Mouse (Mus musculus): ENCODE measurements around the gene Lrrc71. TPM values are rescaled to one million over a fixed set of nuclear protein-coding genes. Genes with fewer than 3 reads are reported as not detected.

Lrrc71 gene
- polyA plus RNA-seq, 1 experiment from 2014 or later: 0.32 TPM

- Histone ChIP-seq H3K27me3 (ENCODE audit: control insufficient read depth, insufficient read depth, low read length) (peaks cover 29% of the 10 kb centered on the region), H3K36me3 (ENCODE audit: control insufficient read depth, insufficient read depth, low read length) (no peaks in the 10 kb centered on the region), H3K4me3 (ENCODE audit: control insufficient read depth in 1 of 2, insufficient read depth in 1 of 2, low read depth in 1 of 2, low read length in 2 of 2) (no peak overlapping the region), H3K9ac (ENCODE audit: low read length) (no peak overlapping the region), H3K4me2 (ENCODE audit: low read length) (no peak overlapping the region), H3K9me3 (ENCODE audit: control insufficient read depth, low read length) (no peaks in the 10 kb centered on the region), H3K4me1 (ENCODE audit: control insufficient read depth in 2 of 2, insufficient read depth in 2 of 2, low read length in 2 of 2) (peaks cover 10 to 15% of the 10 kb centered on the region in 2 experiments), H3K27ac (replicated peaks in 1 of 2; ENCODE audit: control insufficient read depth in 1 of 2, insufficient read depth in 1 of 2, low read depth in 2 of 2, low read length in 2 of 2) (no peak overlapping the region)
- WGBS: 44% methylated on average over 5 of the region's 5 CpGs
- no peak for ATAC-seq (ENCODE audit: insufficient number of reproducible peaks, insufficient read depth, low FRiP score, low read depth)
These were observed 36.7 kb upstream of the Lrrc71 start for GRCm38 (mm10) chr3:87785156-87785555.

GRCm38 (mm10) chr3:87783282-87784023 is 35.0 kb upstream of the Lrrc71 start:
- Histone ChIP-seq H3K4me2 (ENCODE audit: low read length) (no peak overlapping the region), H3K36me3 (ENCODE audit: control insufficient read depth, insufficient read depth, low read length) (no peaks in the 10 kb centered on the region), H3K9me3 (ENCODE audit: control insufficient read depth, low read length) (no peaks in the 10 kb centered on the region), H3K4me3 (ENCODE audit: control insufficient read depth in 1 of 2, insufficient read depth in 1 of 2, low read depth in 1 of 2, low read length in 2 of 2) (no peak overlapping the region), H3K4me1 (ENCODE audit: control insufficient read depth in 2 of 2, insufficient read depth in 2 of 2, low read length in 2 of 2) (peaks cover 10% of the 10 kb centered on the region in 2 experiments), H3K27ac (replicated peaks in 1 of 2; ENCODE audit: control insufficient read depth in 1 of 2, insufficient read depth in 1 of 2, low read depth in 2 of 2, low read length in 2 of 2) (no peak overlapping the region), H3K9ac (ENCODE audit: low read length) (no peak overlapping the region), H3K27me3 (ENCODE audit: control insufficient read depth, insufficient read depth, low read length) (peaks cover 42% of the 10 kb centered on the region)
- ATAC-seq (ENCODE audit: insufficient number of reproducible peaks, insufficient read depth, low FRiP score, low read depth): no peak
- WGBS: 82% methylated on average over 25 of the region's 25 CpGs

- H3K4me2 ChIP-seq (ENCODE audit: low read length): no peak overlapping the region
- H3K9me3 ChIP-seq (ENCODE audit: control insufficient read depth, low read length): no peaks in the 10 kb centered on the region
- H3K36me3 ChIP-seq (ENCODE audit: control insufficient read depth, insufficient read depth, low read length): no peaks in the 10 kb centered on the region
- peaks cover 64% of the 10 kb centered on the region for H3K27me3 ChIP-seq (ENCODE audit: control insufficient read depth, insufficient read depth, low read length)
- WGBS: 44% methylated on average over 2 of the region's 2 CpGs
- H3K27ac ChIP-seq (replicated peaks in 1 of 2; ENCODE audit: control insufficient read depth in 1 of 2, insufficient read depth in 1 of 2, low read depth in 2 of 2, low read length in 2 of 2): no peak overlapping the region
- H3K9ac ChIP-seq (ENCODE audit: low read length): no peak overlapping the region
- no peak for ATAC-seq (ENCODE audit: insufficient number of reproducible peaks, insufficient read depth, low FRiP score, low read depth)
- no peak overlapping the region for H3K4me3 ChIP-seq (ENCODE audit: control insufficient read depth in 1 of 2, insufficient read depth in 1 of 2, low read depth in 1 of 2, low read length in 2 of 2)
- no peaks in the 10 kb centered on the region for H3K4me1 ChIP-seq (ENCODE audit: control insufficient read depth in 2 of 2, insufficient read depth in 2 of 2, low read length in 2 of 2)
These were observed 30.7 kb upstream of the Lrrc71 start for GRCm38 (mm10) chr3:87779086-87779485.

- Histone ChIP-seq H3K4me3 (ENCODE audit: control insufficient read depth in 1 of 2, insufficient read depth in 1 of 2, low read depth in 1 of 2, low read length in 2 of 2) (no peak overlapping the region), H3K27me3 (ENCODE audit: control insufficient read depth, insufficient read depth, low read length) (peaks cover 64% of the 10 kb centered on the region), H3K4me1 (ENCODE audit: control insufficient read depth in 2 of 2, insufficient read depth in 2 of 2, low read length in 2 of 2) (no peaks in the 10 kb centered on the region), H3K4me2 (ENCODE audit: low read length) (0 out of 2 replicates have a peak overlapping the region, but pooled peaks have one; percentile 4), H3K9me3 (ENCODE audit: control insufficient read depth, low read length) (no peaks in the 10 kb centered on the region), H3K27ac (replicated peaks in 1 of 2; ENCODE audit: control insufficient read depth in 1 of 2, insufficient read depth in 1 of 2, low read depth in 2 of 2, low read length in 2 of 2) (no peak overlapping the region), H3K36me3 (ENCODE audit: control insufficient read depth, insufficient read depth, low read length) (no peaks in the 10 kb centered on the region), H3K9ac (ENCODE audit: low read length) (no peak overlapping the region)
- 47% methylated on average over 23 of the region's 23 CpGs for WGBS
- no peak for ATAC-seq (ENCODE audit: insufficient number of reproducible peaks, insufficient read depth, low FRiP score, low read depth)
These were observed 29.9 kb upstream of the Lrrc71 start for GRCm38 (mm10) chr3:87778283-87778682.

- Histone ChIP-seq H3K27ac (replicated peaks in 1 of 2; ENCODE audit: control insufficient read depth in 1 of 2, insufficient read depth in 1 of 2, low read depth in 2 of 2, low read length in 2 of 2) (no peak overlapping the region), H3K9me3 (ENCODE audit: control insufficient read depth, low read length) (no peaks in the 10 kb centered on the region), H3K4me1 (ENCODE audit: control insufficient read depth in 2 of 2, insufficient read depth in 2 of 2, low read length in 2 of 2) (peaks cover 2 to 7% of the 10 kb centered on the region in 2 experiments; a peak in 2 of 4 replicates), H3K36me3 (ENCODE audit: control insufficient read depth, insufficient read depth, low read length) (no peaks in the 10 kb centered on the region), H3K27me3 (ENCODE audit: control insufficient read depth, insufficient read depth, low read length) (peaks cover 31% of the 10 kb centered on the region), H3K4me3 (ENCODE audit: control insufficient read depth in 1 of 2, insufficient read depth in 1 of 2, low read depth in 1 of 2, low read length in 2 of 2) (no peak overlapping the region), H3K9ac (ENCODE audit: low read length) (no peak overlapping the region), H3K4me2 (ENCODE audit: low read length) (no peak overlapping the region)
- no peak for ATAC-seq (ENCODE audit: insufficient number of reproducible peaks, insufficient read depth, low FRiP score, low read depth)
- WGBS: 39% methylated on average over 6 of the region's 6 CpGs
These were observed 22.7 kb upstream of the Lrrc71 start for GRCm38 (mm10) chr3:87771088-87771487.

GRCm38 (mm10) chr3:87770280-87770679 is 21.9 kb upstream of the Lrrc71 start:
- Histone ChIP-seq H3K27me3 (ENCODE audit: control insufficient read depth, insufficient read depth, low read length) (peaks cover 28% of the 10 kb centered on the region), H3K36me3 (ENCODE audit: control insufficient read depth, insufficient read depth, low read length) (no peaks in the 10 kb centered on the region), H3K4me1 (ENCODE audit: control insufficient read depth in 2 of 2, insufficient read depth in 2 of 2, low read length in 2 of 2) (peaks cover 6 to 13% of the 10 kb centered on the region in 2 experiments), H3K4me2 (ENCODE audit: low read length) (no peak overlapping the region), H3K4me3 (ENCODE audit: control insufficient read depth in 1 of 2, insufficient read depth in 1 of 2, low read depth in 1 of 2, low read length in 2 of 2) (no peak overlapping the region), H3K9ac (ENCODE audit: low read length) (no peak overlapping the region), H3K27ac (replicated peaks in 1 of 2; ENCODE audit: control insufficient read depth in 1 of 2, insufficient read depth in 1 of 2, low read depth in 2 of 2, low read length in 2 of 2) (no peak overlapping the region), H3K9me3 (ENCODE audit: control insufficient read depth, low read length) (no peaks in the 10 kb centered on the region)
- ATAC-seq (ENCODE audit: insufficient number of reproducible peaks, insufficient read depth, low FRiP score, low read depth): no peak
- WGBS: under 1% methylated on average over 4 of the region's 4 CpGs

GRCm38 (mm10) chr3:87769506-87769905 is 21.1 kb upstream of the Lrrc71 start:
- H3K36me3 ChIP-seq (ENCODE audit: control insufficient read depth, insufficient read depth, low read length): no peaks in the 10 kb centered on the region
- H3K27ac ChIP-seq (replicated peaks in 1 of 2; ENCODE audit: control insufficient read depth in 1 of 2, insufficient read depth in 1 of 2, low read depth in 2 of 2, low read length in 2 of 2): no peak overlapping the region
- peaks cover 24% of the 10 kb centered on the region for H3K27me3 ChIP-seq (ENCODE audit: control insufficient read depth, insufficient read depth, low read length)
- H3K4me3 ChIP-seq (ENCODE audit: control insufficient read depth in 1 of 2, insufficient read depth in 1 of 2, low read depth in 1 of 2, low read length in 2 of 2): no peak overlapping the region
- no peak overlapping the region for H3K4me2 ChIP-seq (ENCODE audit: low read length)
- H3K9ac ChIP-seq (ENCODE audit: low read length): no peak overlapping the region
- peaks cover 14 to 21% of the 10 kb centered on the region in 2 experiments for H3K4me1 ChIP-seq (ENCODE audit: control insufficient read depth in 2 of 2, insufficient read depth in 2 of 2, low read length in 2 of 2)
- 75% methylated on average over 8 of the region's 8 CpGs for WGBS
- H3K9me3 ChIP-seq (ENCODE audit: control insufficient read depth, low read length): no peaks in the 10 kb centered on the region
- ATAC-seq (ENCODE audit: insufficient number of reproducible peaks, insufficient read depth, low FRiP score, low read depth): no peak

GRCm38 (mm10) chr3:87768844-87769243 is 20.4 kb upstream of the Lrrc71 start:
- Histone ChIP-seq H3K4me1 (ENCODE audit: control insufficient read depth in 2 of 2, insufficient read depth in 2 of 2, low read length in 2 of 2) (peaks cover 19 to 26% of the 10 kb centered on the region in 2 experiments), H3K9ac (ENCODE audit: low read length) (peak overlapping the region; percentile 73), H3K4me2 (ENCODE audit: low read length) (peak overlapping the region; percentile 70), H3K27me3 (ENCODE audit: control insufficient read depth, insufficient read depth, low read length) (peaks cover 20% of the 10 kb centered on the region), H3K36me3 (ENCODE audit: control insufficient read depth, insufficient read depth, low read length) (no peaks in the 10 kb centered on the region), H3K4me3 (ENCODE audit: control insufficient read depth in 1 of 2, insufficient read depth in 1 of 2, low read depth in 1 of 2, low read length in 2 of 2) (peak overlapping the region; percentile 49 to 63), H3K9me3 (ENCODE audit: control insufficient read depth, low read length) (no peaks in the 10 kb centered on the region), H3K27ac (replicated peaks in 1 of 2; ENCODE audit: control insufficient read depth in 1 of 2, insufficient read depth in 1 of 2, low read depth in 2 of 2, low read length in 2 of 2) (peak overlapping the region; percentile 67 to 76)
- ATAC-seq (ENCODE audit: insufficient number of reproducible peaks, insufficient read depth, low FRiP score, low read depth): peak; percentile 76
- WGBS: under 1% methylated on average over 36 of the region's 37 CpGs
